Mouse (Mus musculus): Measurements from ENCODE around the gene Kifap3.
A peak's percentile ranks its signal among the peaks of the same experiment; 100 is the strongest.
"Not testable (repeated sequence)": the region's sequence is repeated elsewhere in the genome, so short reads cannot be mapped to it uniquely, and the experiment has no call there.

Gene Kifap3

GRCm38 (mm10) chr1:163779336-163780115, at the start of gene Kifap3:
TSS of gene Kifap3 (plus strand) at chr1:163779583.
- DNase-seq (ENCODE audit: low spot score) = peak; percentile 98

- not testable (repeated sequence) for DNase-seq (ENCODE audit: low spot score)
Observed at GRCm38 (mm10) chr1:163731166-163731565, 48.2 kb upstream of the Kifap3 start.

GRCm38 (mm10) chr1:163736441-163737238, 42.7 kb upstream of the Kifap3 start:
- DNase-seq (ENCODE audit: low spot score) = no peak

GRCm38 (mm10) chr1:163737239-163737533, 42.2 kb upstream of the Kifap3 start:
- DNase-seq (ENCODE audit: low spot score) = no peak

- DNase-seq (ENCODE audit: low spot score) = no peak
Observed at GRCm38 (mm10) chr1:163751360-163751992, 27.9 kb upstream of the Kifap3 start.

- DNase-seq (ENCODE audit: low spot score) = no peak
Observed at GRCm38 (mm10) chr1:163757462-163758207, 21.7 kb upstream of the Kifap3 start.

- not testable (repeated sequence) for DNase-seq (ENCODE audit: low spot score)
Observed at GRCm38 (mm10) chr1:163783577-163783976, 4.2 kb downstream of the Kifap3 start.

- DNase-seq (ENCODE audit: low spot score) = no peak
Observed at GRCm38 (mm10) chr1:163821365-163821764, 42.0 kb downstream of the Kifap3 start.

- no peak for DNase-seq (ENCODE audit: low spot score)
Observed at GRCm38 (mm10) chr1:163829482-163829881, 50.1 kb downstream of the Kifap3 start.

GRCm38 (mm10) chr1:163834066-163834465, 54.7 kb downstream of the Kifap3 start:
- no peak for DNase-seq (ENCODE audit: low spot score)

- no peak for DNase-seq (ENCODE audit: low spot score)
Observed at GRCm38 (mm10) chr1:163835062-163835461, 55.7 kb downstream of the Kifap3 start.

- DNase-seq (ENCODE audit: low spot score) = not testable (repeated sequence)
Observed at GRCm38 (mm10) chr1:163838482-163838881, 59.1 kb downstream of the Kifap3 start.

GRCm38 (mm10) chr1:163840555-163840954, 61.2 kb downstream of the Kifap3 start:
- no peak for DNase-seq (ENCODE audit: low spot score)

GRCm38 (mm10) chr1:163842238-163842637, 62.9 kb downstream of the Kifap3 start:
- no peak for DNase-seq (ENCODE audit: low spot score)

GRCm38 (mm10) chr1:163843899-163844298, 64.5 kb downstream of the Kifap3 start:
- DNase-seq (ENCODE audit: low spot score) = no peak

- no peak for DNase-seq (ENCODE audit: low spot score)
Observed at GRCm38 (mm10) chr1:163852884-163853560, 73.6 kb downstream of the Kifap3 start.

GRCm38 (mm10) chr1:163858420-163858819, 79.0 kb downstream of the Kifap3 start:
- no peak for DNase-seq (ENCODE audit: low spot score)

- DNase-seq (ENCODE audit: low spot score) = no peak
Observed at GRCm38 (mm10) chr1:163861538-163861937, 82.2 kb downstream of the Kifap3 start.

GRCm38 (mm10) chr1:163873158-163873557, 93.8 kb downstream of the Kifap3 start:
- no peak for DNase-seq (ENCODE audit: low spot score)

GRCm38 (mm10) chr1:163889629-163890028, 110.2 kb downstream of the Kifap3 start:
- DNase-seq (ENCODE audit: low spot score) = no peak

- DNase-seq (ENCODE audit: low spot score) = no peak
Observed at GRCm38 (mm10) chr1:163893294-163893693, 113.9 kb downstream of the Kifap3 start.

Measured in layer of hippocampus, adult 11-12 months (tissue).